Mouse (Mus musculus) frontal cortex, adult (tissue): ENCODE results near the gene Mindy1.

Experiments used
- ATAC-seq: cut with Nextera tagmentation; 2 replicates; pipeline ENCODE4 v1.9.2; 2017; ENCODE audit warnings: mild to moderate bottlenecking, moderate library complexity, mixed read lengths; ENCODE audit not compliant: low TSS enrichment

The Mindy1 gene

GRCm38 (mm10) chr3:95294316-95294715 lies 13.2 kb downstream of the Mindy1 start:
- no peak for ATAC-seq

GRCm38 (mm10) chr3:95294718-95295117 lies 13.6 kb downstream of the Mindy1 start:
- ATAC-seq, result no peak

GRCm38 (mm10) chr3:95295321-95296102 lies 14.4 kb downstream of the Mindy1 start:
- ATAC-seq, result no peak

GRCm38 (mm10) chr3:95296103-95296469 lies 14.9 kb downstream of the Mindy1 start:
- ATAC-seq, result peak; percentile 71

- no peak for ATAC-seq
Measured at GRCm38 (mm10) chr3:95298018-95298417, 16.9 kb downstream of the Mindy1 start.

- no peak for ATAC-seq
Measured at GRCm38 (mm10) chr3:95301204-95301796, 20.2 kb downstream of the Mindy1 start.

- no peak for ATAC-seq
Measured at GRCm38 (mm10) chr3:95306244-95306643, 25.1 kb downstream of the Mindy1 start.

GRCm38 (mm10) chr3:95307100-95307499 lies 26.0 kb downstream of the Mindy1 start, which contains the start of gene Anxa9:
Gene Anxa9 (minus strand): TSS chr3:95307176.
- no peak for ATAC-seq

- no peak for ATAC-seq
Measured at GRCm38 (mm10) chr3:95310496-95310895, 29.4 kb downstream of the Mindy1 start.

GRCm38 (mm10) chr3:95310968-95311882 lies 30.1 kb downstream of the Mindy1 start:
- ATAC-seq, result peak; percentile 42; the same call in 1 of the 2 replicates

- no peak for ATAC-seq
Measured at GRCm38 (mm10) chr3:95312623-95313022, 31.5 kb downstream of the Mindy1 start.

- no peak for ATAC-seq
Measured at GRCm38 (mm10) chr3:95313476-95313875, 32.3 kb downstream of the Mindy1 start.

GRCm38 (mm10) chr3:95314075-95314474 lies 32.9 kb downstream of the Mindy1 start:
- ATAC-seq, result no peak

- ATAC-seq, result no peak
Measured at GRCm38 (mm10) chr3:95314486-95315093, 33.4 kb downstream of the Mindy1 start, which contains the start of gene Cers2. Gene Cers2 (plus strand): TSS chr3:95314791.

GRCm38 (mm10) chr3:95315094-95315843 lies 34.1 kb downstream of the Mindy1 start:
- ATAC-seq, result peak; percentile 60

- ATAC-seq, result peak; percentile 15; the same call in 1 of the 2 replicates
Measured at GRCm38 (mm10) chr3:95315844-95316550, 34.9 kb downstream of the Mindy1 start.

GRCm38 (mm10) chr3:95317414-95318080 lies 36.4 kb downstream of the Mindy1 start:
- ATAC-seq, result peak; percentile 51; the same call in 1 of the 2 replicates

- no peak for ATAC-seq
Measured at GRCm38 (mm10) chr3:95318548-95318947, 37.4 kb downstream of the Mindy1 start.

GRCm38 (mm10) chr3:95319110-95319509 lies 38.0 kb downstream of the Mindy1 start:
- no peak for ATAC-seq
